Mouse (Mus musculus): Measurements from ENCODE around the gene Tmem131. TPM values are rescaled to one million over a fixed set of nuclear protein-coding genes. Genes with fewer than 3 reads are reported as not detected.

Tmem131 gene
- total RNA-seq (2014; rRNA removed) (21.5 and 22.9 TPM in 2 replicates), polyA plus RNA-seq (2015; fragmentation: Nextera tagmentation; extraction: Ambion mirVana) (8.0 and 8.9 TPM in 2 replicates)

- Histone ChIP-seq H3K36me3 (ENCODE audit: insufficient read depth, low read length) (no peaks in the 10 kb centered on the region), H3K4me1 (ENCODE audit: insufficient read depth, low read length) (no peaks in the 10 kb centered on the region), H3K27ac (no peak within 1 kb of the TSS), H3K27me3 (ENCODE audit: insufficient read depth, low read length) (no peaks in the 10 kb centered on the region), H3K4me2 (ENCODE audit: low read depth, low read length) (no peak within 1 kb of the TSS), H3K9me3 (ENCODE audit: low read length) (no peaks in the 10 kb centered on the region), H3K9ac (replicated peaks; ENCODE audit: low read length) (no peak within 1 kb of the TSS), H3K4me3 (ENCODE audit: low read length) (no peak within 1 kb of the TSS)
- no peak for TF ChIP-seq CTCF (IDR thresholded peaks at IDR 0.05; ENCODE audit: low read depth)
- WGBS: 65% methylated on average over 5 of the region's 5 CpGs
- no peak for DNase-seq (ENCODE audit: low spot score)
- no peak for ATAC-seq
Observed at GRCm38 (mm10) chr1:36943653-36944052, at the start of gene Tmem131. Tmem131 (minus strand) TSS chr1:36943666.

DNA sequence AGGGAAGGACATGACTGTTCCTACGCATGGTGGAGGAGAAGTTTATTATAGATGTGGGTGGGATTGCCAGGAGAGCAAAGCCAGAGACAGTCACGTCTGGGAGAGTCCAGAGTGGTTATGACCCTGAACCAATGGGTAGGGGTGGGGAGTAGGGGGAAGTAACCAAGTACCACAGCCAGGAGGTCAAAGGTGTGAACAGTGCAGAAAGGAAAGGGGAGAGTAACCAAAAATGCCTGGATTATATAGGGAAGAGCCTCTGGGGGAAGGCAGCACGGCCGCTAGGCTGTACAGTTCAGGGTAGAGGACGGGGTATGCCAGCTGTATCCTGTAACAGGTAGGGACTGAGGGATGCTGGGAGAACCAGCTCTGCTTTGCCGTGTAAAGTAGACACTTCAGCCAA is 45.1 kb upstream of the Tmem131 start:
- Histone ChIP-seq H3K4me2 (ENCODE audit: low read depth, low read length) (no peak overlapping the region), H3K27ac (no peak overlapping the region), H3K27me3 (ENCODE audit: insufficient read depth, low read length) (no peaks in the 10 kb centered on the region), H3K36me3 (ENCODE audit: insufficient read depth, low read length) (no peaks in the 10 kb centered on the region), H3K9ac (replicated peaks; ENCODE audit: low read length) (no peak overlapping the region), H3K9me3 (ENCODE audit: low read length) (no peaks in the 10 kb centered on the region), H3K4me1 (ENCODE audit: insufficient read depth, low read length) (no peaks in the 10 kb centered on the region), H3K4me3 (ENCODE audit: low read length) (no peak overlapping the region)
- ATAC-seq (no peak), DNase-seq (ENCODE audit: low spot score) (no peak)
- 88% methylated on average over 6 of the region's 6 CpGs for WGBS
- TF ChIP-seq CTCF (IDR thresholded peaks at IDR 0.05; ENCODE audit: low read depth): no peak

GRCm38 (mm10) chr1:36988161-36988560 is 44.7 kb upstream of the Tmem131 start:
- DNase-seq (ENCODE audit: low spot score) (no peak), ATAC-seq (no peak)
- no peaks in the 10 kb centered on the region for H3K36me3 ChIP-seq (ENCODE audit: insufficient read depth, low read length)
- no peak overlapping the region for H3K4me3 ChIP-seq (ENCODE audit: low read length)
- H3K27me3 ChIP-seq (ENCODE audit: insufficient read depth, low read length): no peaks in the 10 kb centered on the region
- no peak for TF ChIP-seq CTCF (IDR thresholded peaks at IDR 0.05; ENCODE audit: low read depth)
- no peaks in the 10 kb centered on the region for H3K9me3 ChIP-seq (ENCODE audit: low read length)
- no peak overlapping the region for H3K4me2 ChIP-seq (ENCODE audit: low read depth, low read length)
- WGBS: 73% methylated on average over 6 of the region's 6 CpGs
- no peaks in the 10 kb centered on the region for H3K4me1 ChIP-seq (ENCODE audit: insufficient read depth, low read length)
- H3K9ac ChIP-seq (replicated peaks; ENCODE audit: low read length): no peak overlapping the region
- H3K27ac ChIP-seq: no peak overlapping the region

GRCm38 (mm10) chr1:36987172-36988148 is 44.0 kb upstream of the Tmem131 start:
- 80% methylated on average over 10 of the region's 10 CpGs for WGBS
- ATAC-seq (no peak), DNase-seq (ENCODE audit: low spot score) (no peak)
- no peak overlapping the region for H3K9ac ChIP-seq (replicated peaks; ENCODE audit: low read length)
- H3K27ac ChIP-seq: no peak overlapping the region
- H3K4me3 ChIP-seq (ENCODE audit: low read length): no peak overlapping the region
- H3K27me3 ChIP-seq (ENCODE audit: insufficient read depth, low read length): no peaks in the 10 kb centered on the region
- H3K36me3 ChIP-seq (ENCODE audit: insufficient read depth, low read length): no peaks in the 10 kb centered on the region
- no peak for TF ChIP-seq CTCF (IDR thresholded peaks at IDR 0.05; ENCODE audit: low read depth)
- no peaks in the 10 kb centered on the region for H3K9me3 ChIP-seq (ENCODE audit: low read length)
- H3K4me1 ChIP-seq (ENCODE audit: insufficient read depth, low read length): no peaks in the 10 kb centered on the region
- no peak overlapping the region for H3K4me2 ChIP-seq (ENCODE audit: low read depth, low read length)

GRCm38 (mm10) chr1:36986396-36987160 is 43.1 kb upstream of the Tmem131 start:
- ATAC-seq (no peak), DNase-seq (ENCODE audit: low spot score) (no peak)
- Histone ChIP-seq H3K4me3 (ENCODE audit: low read length) (no peak overlapping the region), H3K9ac (replicated peaks; ENCODE audit: low read length) (no peak overlapping the region), H3K27ac (no peak overlapping the region), H3K4me2 (ENCODE audit: low read depth, low read length) (no peak overlapping the region), H3K4me1 (ENCODE audit: insufficient read depth, low read length) (no peaks in the 10 kb centered on the region), H3K36me3 (ENCODE audit: insufficient read depth, low read length) (no peaks in the 10 kb centered on the region), H3K27me3 (ENCODE audit: insufficient read depth, low read length) (no peaks in the 10 kb centered on the region), H3K9me3 (ENCODE audit: low read length) (no peaks in the 10 kb centered on the region)
- TF ChIP-seq CTCF (IDR thresholded peaks at IDR 0.05; ENCODE audit: low read depth): no peak
- WGBS: 39% methylated on average over 14 of the region's 14 CpGs

DNA sequence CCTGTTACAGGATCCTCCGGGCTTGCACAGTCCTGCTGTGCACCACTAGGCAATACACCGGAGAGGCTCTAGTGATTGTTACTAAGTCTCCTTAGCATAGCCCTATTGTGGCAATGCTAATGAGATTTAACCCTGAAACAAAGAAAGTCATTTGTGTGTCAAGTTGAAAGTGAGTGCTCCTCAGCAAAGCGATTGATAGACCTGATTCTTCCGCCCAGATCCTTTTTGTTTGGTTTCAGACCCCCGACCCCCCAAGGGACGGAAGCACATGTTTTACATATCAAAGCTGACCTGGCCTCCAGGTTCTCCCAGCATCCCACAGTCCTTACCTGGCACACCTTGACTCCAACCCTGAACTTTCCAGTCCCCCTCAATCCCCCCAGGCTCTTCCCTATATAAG is 42.4 kb upstream of the Tmem131 start:
- no peak for ATAC-seq
- H3K9ac ChIP-seq (replicated peaks; ENCODE audit: low read length): no peak overlapping the region
- H3K27ac ChIP-seq: no peak overlapping the region
- no peaks in the 10 kb centered on the region for H3K27me3 ChIP-seq (ENCODE audit: insufficient read depth, low read length)
- no peaks in the 10 kb centered on the region for H3K4me1 ChIP-seq (ENCODE audit: insufficient read depth, low read length)
- H3K4me2 ChIP-seq (ENCODE audit: low read depth, low read length): no peak overlapping the region
- no peak for TF ChIP-seq CTCF (IDR thresholded peaks at IDR 0.05; ENCODE audit: low read depth)
- no peak overlapping the region for H3K4me3 ChIP-seq (ENCODE audit: low read length)
- WGBS: 13% methylated on average over 6 of the region's 6 CpGs
- no peak for DNase-seq (ENCODE audit: low spot score)
- H3K9me3 ChIP-seq (ENCODE audit: low read length): no peaks in the 10 kb centered on the region
- no peaks in the 10 kb centered on the region for H3K36me3 ChIP-seq (ENCODE audit: insufficient read depth, low read length)
